Mouse (Mus musculus) embryonic facial prominence, embryonic 14.5 days (tissue): ENCODE data around the gene Peli1. TPM values are rescaled to one million over a fixed set of nuclear protein-coding genes. Genes with fewer than 3 reads are reported as not detected.

Experiments used
- ATAC-seq: fragments of 200-750 bp; cut with Nextera tagmentation; 2 replicates; pipeline ENCODE4 v1.8.0; 2017; ENCODE audit warnings: low read depth, moderate number of reproducible peaks, moderate TSS enrichment
- DNase-seq: peaks from one replicate; pipeline ENCODE4 v3.0.0-alpha.2; 2015; ENCODE audit warnings: low spot score
- H3K27ac ChIP-seq: fragments of 300-500 bp; sonication (generic); replicated peaks from 2 replicates; pipeline ENCODE4 v1.5.1; 2014; ENCODE audit warnings: low read depth, mild to moderate bottlenecking, low read length, moderate library complexity
- H3K27me3 ChIP-seq: fragments of 300-500 bp; sonication (generic); replicated peaks from 2 replicates; pipeline ENCODE4 v1.6.1; 2014; ENCODE audit warnings: low read length; ENCODE audit not compliant: control insufficient read depth, insufficient read depth
- H3K36me3 ChIP-seq: fragments of 300-500 bp; sonication (generic); 2 replicates; pipeline ENCODE4 v1.6.1; 2014; ENCODE audit warnings: low read length, mixed read lengths; ENCODE audit not compliant: control insufficient read depth, insufficient read depth
- H3K4me1 ChIP-seq: fragments of 300-500 bp; sonication (generic); 2 replicates; pipeline ENCODE4 v1.6.1; 2014; ENCODE audit warnings: antibody characterized with exemption, low read length; ENCODE audit not compliant: control insufficient read depth, insufficient read depth
- H3K4me2 ChIP-seq: fragments of 300-500 bp; sonication (generic); 2 replicates; pipeline ENCODE4 v1.6.1; 2014; ENCODE audit warnings: low read depth, mild to moderate bottlenecking, low read length, moderate library complexity, mixed read lengths
- H3K4me3 ChIP-seq: fragments of 300-500 bp; sonication (generic); 2 replicates; pipeline ENCODE4 v1.5.1; 2014; ENCODE audit warnings: low read depth, mild to moderate bottlenecking, low read length
- H3K9ac ChIP-seq: fragments of 300-500 bp; sonication (generic); 2 replicates; pipeline ENCODE4 v1.6.1; 2014; ENCODE audit warnings: low read depth, mild to moderate bottlenecking, low read length, moderate library complexity, mixed read lengths
- H3K9me3 ChIP-seq: fragments of 300-500 bp; sonication (generic); 2 replicates; pipeline ENCODE4 v1.6.1; 2016; ENCODE audit warnings: low read length; ENCODE audit not compliant: control insufficient read depth
- WGBS: fragments of 180-500 bp; shearing (Covaris S2); extraction: QIAGEN DNeasy Blood & Tissue Kit; methylation state at CpG from one replicate; pipeline ENCODE4 v1.1.7; 2014; 5-methylcytosine and 5-hydroxymethylcytosine counted together
- polyA plus RNA-seq: library from polyadenylated mRNA; unstranded; fragments of >200 nt; fragmentation: Nextera tagmentation; extraction: Ambion mirVana; gene quantifications from 2 replicates; pipeline ENCODE4 v1.2.1, GENCODE M21; 2014

Gene Peli1
- polyA plus RNA-seq, 1 experiment from 2014 or later: 41.3 TPM

GRCm38 (mm10) chr11:21058415-21058781, 32.7 kb upstream of the Peli1 start:
- H3K9me3 ChIP-seq: no peaks in the 10 kb centered on the region
- DNase-seq: no peak
- no peak overlapping the region for H3K27ac ChIP-seq
- H3K4me2 ChIP-seq: no peak overlapping the region
- no peaks in the 10 kb centered on the region for H3K36me3 ChIP-seq
- H3K4me3 ChIP-seq: no peak overlapping the region
- no peaks in the 10 kb centered on the region for H3K27me3 ChIP-seq
- WGBS: 74% methylated on average over 5 of the region's 5 CpGs
- H3K9ac ChIP-seq: no peak overlapping the region
- no peak for ATAC-seq
- no peaks in the 10 kb centered on the region for H3K4me1 ChIP-seq

GRCm38 (mm10) chr11:21060386-21061074, 30.6 kb upstream of the Peli1 start:
- Histone ChIP-seq H3K27me3 (no peaks in the 10 kb centered on the region), H3K9me3 (no peaks in the 10 kb centered on the region), H3K4me3 (no peak overlapping the region), H3K27ac (no peak overlapping the region), H3K36me3 (no peaks in the 10 kb centered on the region), H3K4me2 (no peak overlapping the region), H3K9ac (no peak overlapping the region), H3K4me1 (no peaks in the 10 kb centered on the region)
- no peak for DNase-seq
- WGBS: 58% methylated on average over 7 of the region's 7 CpGs
- no peak for ATAC-seq

GRCm38 (mm10) chr11:21061075-21061403, 30.1 kb upstream of the Peli1 start:
- no peak overlapping the region for H3K9ac ChIP-seq
- H3K4me2 ChIP-seq: no peak overlapping the region
- ATAC-seq: no peak
- no peak overlapping the region for H3K27ac ChIP-seq
- no peaks in the 10 kb centered on the region for H3K9me3 ChIP-seq
- H3K36me3 ChIP-seq: no peaks in the 10 kb centered on the region
- H3K4me3 ChIP-seq: no peak overlapping the region
- no peaks in the 10 kb centered on the region for H3K4me1 ChIP-seq
- DNase-seq: no peak
- 74% methylated on average over 8 of the region's 8 CpGs for WGBS
- H3K27me3 ChIP-seq: no peaks in the 10 kb centered on the region

GRCm38 (mm10) chr11:21061431-21061830, 29.7 kb upstream of the Peli1 start:
- no peaks in the 10 kb centered on the region for H3K4me1 ChIP-seq
- H3K36me3 ChIP-seq: no peaks in the 10 kb centered on the region
- H3K9me3 ChIP-seq: no peaks in the 10 kb centered on the region
- 84% methylated on average over 8 of the region's 8 CpGs for WGBS
- DNase-seq (no peak), ATAC-seq (no peak)
- H3K9ac ChIP-seq: no peak overlapping the region
- H3K4me3 ChIP-seq: no peak overlapping the region
- H3K27me3 ChIP-seq: no peaks in the 10 kb centered on the region
- no peak overlapping the region for H3K4me2 ChIP-seq
- H3K27ac ChIP-seq: no peak overlapping the region

GRCm38 (mm10) chr11:21062071-21062470, 29.0 kb upstream of the Peli1 start:
- no peaks in the 10 kb centered on the region for H3K27me3 ChIP-seq
- DNase-seq (no peak), ATAC-seq (no peak)
- no peaks in the 10 kb centered on the region for H3K4me1 ChIP-seq
- no peak overlapping the region for H3K4me3 ChIP-seq
- 93% methylated on average over 2 of the region's 2 CpGs for WGBS
- H3K36me3 ChIP-seq: no peaks in the 10 kb centered on the region
- no peaks in the 10 kb centered on the region for H3K9me3 ChIP-seq
- no peak overlapping the region for H3K4me2 ChIP-seq
- no peak overlapping the region for H3K9ac ChIP-seq
- no peak overlapping the region for H3K27ac ChIP-seq

- no peaks in the 10 kb centered on the region for H3K4me1 ChIP-seq
- no peaks in the 10 kb centered on the region for H3K27me3 ChIP-seq
- no peak overlapping the region for H3K4me3 ChIP-seq
- WGBS: 91% methylated on average over 3 of the region's 3 CpGs
- no peaks in the 10 kb centered on the region for H3K36me3 ChIP-seq
- no peak overlapping the region for H3K27ac ChIP-seq
- H3K4me2 ChIP-seq: no peak overlapping the region
- DNase-seq (no peak), ATAC-seq (no peak)
- no peak overlapping the region for H3K9ac ChIP-seq
- no peaks in the 10 kb centered on the region for H3K9me3 ChIP-seq
These were observed 27.8 kb upstream of the Peli1 start for GRCm38 (mm10) chr11:21063271-21063670.

DNA sequence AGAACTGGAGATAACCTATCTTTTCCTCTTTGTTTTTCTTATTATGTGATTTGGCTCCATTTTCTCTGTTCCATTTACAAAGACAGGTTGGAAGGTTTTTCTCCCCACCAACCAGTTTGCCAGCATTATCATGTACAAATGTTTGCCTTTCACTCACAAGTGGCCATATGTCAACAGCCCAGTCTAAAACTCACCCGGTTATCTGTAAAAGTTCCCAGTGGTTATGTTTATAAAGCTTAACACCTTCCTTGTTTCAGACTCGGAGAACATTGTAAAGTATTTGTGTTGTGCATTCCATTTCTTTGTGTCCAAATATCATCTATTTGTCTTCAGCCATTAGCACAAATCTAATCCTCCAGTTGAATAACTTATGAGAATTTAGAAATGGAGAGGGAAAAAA, 11.7 kb upstream of the Peli1 start:
- H3K27me3 ChIP-seq: no peaks in the 10 kb centered on the region
- H3K9ac ChIP-seq: no peak overlapping the region
- no peaks in the 10 kb centered on the region for H3K4me1 ChIP-seq
- H3K4me2 ChIP-seq: no peak overlapping the region
- H3K27ac ChIP-seq: no peak overlapping the region
- 60% methylated on average over 2 of the region's 2 CpGs for WGBS
- no peaks in the 10 kb centered on the region for H3K9me3 ChIP-seq
- no peaks in the 10 kb centered on the region for H3K36me3 ChIP-seq
- ATAC-seq (no peak), DNase-seq (no peak)
- no peak overlapping the region for H3K4me3 ChIP-seq

GRCm38 (mm10) chr11:21079851-21080362, 11.2 kb upstream of the Peli1 start:
- DNase-seq (no peak), ATAC-seq (no peak)
- WGBS: 49% methylated on average over 3 of the region's 3 CpGs
- H3K27ac ChIP-seq: no peak overlapping the region
- H3K4me1 ChIP-seq: no peaks in the 10 kb centered on the region
- H3K9ac ChIP-seq: no peak overlapping the region
- no peaks in the 10 kb centered on the region for H3K9me3 ChIP-seq
- H3K4me2 ChIP-seq: no peak overlapping the region
- no peaks in the 10 kb centered on the region for H3K36me3 ChIP-seq
- no peaks in the 10 kb centered on the region for H3K27me3 ChIP-seq
- no peak overlapping the region for H3K4me3 ChIP-seq

DNA sequence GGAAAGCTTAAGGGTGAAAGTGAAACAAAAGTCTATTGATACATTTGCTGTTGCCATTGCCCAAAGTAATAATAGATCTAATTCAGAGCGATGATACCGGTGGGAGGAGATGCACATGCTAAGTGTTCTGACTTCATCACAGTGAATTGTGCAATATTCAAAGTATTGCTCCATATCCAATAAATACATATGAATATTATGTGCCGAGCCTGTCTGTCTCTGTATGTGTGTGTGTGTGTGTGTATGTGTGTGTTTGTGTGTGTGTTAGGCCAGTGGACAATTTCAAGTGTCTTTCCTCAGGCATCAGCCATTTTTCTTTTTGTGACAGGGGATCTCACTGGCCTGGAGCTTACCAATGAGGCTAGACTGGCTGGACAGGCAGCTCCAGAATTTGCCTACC, 9.9 kb upstream of the Peli1 start:
- ATAC-seq: no peak
- Histone ChIP-seq H3K9me3 (no peaks in the 10 kb centered on the region), H3K27ac (no peak overlapping the region), H3K9ac (no peak overlapping the region), H3K36me3 (no peaks in the 10 kb centered on the region), H3K4me2 (no peak overlapping the region), H3K4me1 (no peaks in the 10 kb centered on the region), H3K27me3 (no peaks in the 10 kb centered on the region), H3K4me3 (no peak overlapping the region)
- 85% methylated on average over 3 of the region's 3 CpGs for WGBS
- DNase-seq: no peak
